Mouse (Mus musculus): ENCODE measurements around the gene Fam124b.

Gene Fam124b

DNA sequence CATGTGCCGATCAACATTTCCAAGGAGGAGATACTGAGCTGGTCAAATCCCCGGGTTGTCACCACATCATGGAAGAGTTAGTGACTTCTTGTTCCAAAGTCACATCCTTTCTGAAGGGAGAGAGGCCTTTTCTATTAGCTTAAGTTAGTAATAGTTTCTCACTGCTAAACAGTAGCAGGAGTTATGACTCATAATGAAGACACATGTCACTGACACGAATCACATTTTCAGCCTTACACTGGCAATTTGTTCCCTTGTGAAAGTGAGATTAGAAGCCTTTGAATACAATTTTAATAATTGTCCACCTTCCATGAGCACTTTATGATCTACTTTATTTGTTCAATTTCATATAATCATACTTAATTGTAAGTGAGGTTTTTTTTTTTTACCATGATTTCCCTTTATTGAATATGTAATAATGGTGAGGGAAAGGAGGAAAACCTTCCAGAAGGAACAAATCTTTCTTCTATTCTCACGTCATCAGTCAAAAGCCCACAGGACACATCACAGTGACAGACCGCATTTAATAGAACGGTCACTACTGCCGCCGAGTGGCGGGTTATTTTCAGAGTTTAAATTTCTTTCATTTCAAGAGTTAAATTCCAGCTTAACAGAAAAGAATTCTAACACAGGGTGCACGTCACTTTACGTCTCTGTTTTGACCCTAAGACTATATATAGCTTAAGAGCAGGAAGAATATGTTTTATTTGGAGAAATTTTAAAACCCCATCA, 40.5 kb downstream of the Fam124b start:
- no peak for DNase-seq (ENCODE audit: inconsistent ontology term)

DNA sequence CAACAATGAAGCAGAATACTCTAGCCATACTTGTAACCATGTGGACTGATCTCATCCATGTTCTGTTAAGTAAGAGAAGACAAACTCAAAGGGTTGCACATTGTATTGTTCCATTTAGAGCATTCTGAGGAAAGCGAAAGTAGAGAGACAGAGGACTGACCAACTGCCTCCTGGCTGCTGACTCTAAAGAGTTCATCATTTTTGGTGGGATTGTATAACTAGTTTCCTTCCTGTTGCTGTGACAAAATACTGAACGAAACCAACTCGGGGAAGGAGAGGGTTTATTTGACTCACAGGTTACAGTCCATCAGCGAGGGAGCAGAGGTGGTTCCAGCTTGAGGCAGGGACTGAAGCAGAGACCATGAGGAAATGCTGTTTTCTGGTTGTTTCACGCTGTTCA, 50.6 kb downstream of the Fam124b start:
- no peak for DNase-seq (ENCODE audit: inconsistent ontology term)

DNA sequence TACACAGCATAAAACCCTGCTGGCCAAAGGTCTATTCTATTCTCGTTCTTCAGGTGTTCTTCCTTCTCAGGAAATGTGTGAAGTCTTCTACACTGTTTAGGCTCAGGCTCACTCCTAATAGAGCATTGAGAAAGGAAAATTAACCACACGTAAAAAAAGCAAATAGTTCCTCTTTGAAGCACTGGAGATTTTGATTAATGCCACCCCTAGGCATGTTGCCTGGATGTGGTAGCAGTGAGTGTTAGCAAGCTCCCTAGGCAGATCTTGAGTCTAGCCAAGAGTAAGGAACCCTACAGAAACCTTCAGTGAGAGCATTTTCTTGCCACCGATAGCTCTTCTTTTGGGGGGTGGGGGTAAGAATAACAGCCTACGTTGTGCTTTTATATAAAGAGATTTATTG, 51.7 kb downstream of the Fam124b start:
- DNase-seq (ENCODE audit: inconsistent ontology term), result no peak

DNA sequence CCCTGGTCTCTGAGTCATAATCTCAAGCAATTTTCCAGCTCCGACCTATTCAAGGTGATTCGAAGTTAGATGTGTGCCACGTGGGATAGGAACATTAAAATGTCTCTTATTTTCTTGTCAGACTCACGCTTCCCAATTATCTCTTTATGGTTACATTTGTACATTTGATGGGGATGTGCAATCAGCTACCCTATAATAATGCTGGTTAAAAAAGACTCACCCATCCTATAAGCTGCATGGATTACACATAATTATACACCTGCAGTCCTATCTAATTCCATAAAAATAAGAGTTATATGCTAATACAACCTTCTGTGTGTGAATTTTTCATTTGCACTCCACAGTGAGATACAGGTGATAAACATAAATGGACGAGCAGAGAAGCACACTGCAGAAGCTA, 52.9 kb downstream of the Fam124b start:
- DNase-seq (ENCODE audit: inconsistent ontology term), result no peak

DNA sequence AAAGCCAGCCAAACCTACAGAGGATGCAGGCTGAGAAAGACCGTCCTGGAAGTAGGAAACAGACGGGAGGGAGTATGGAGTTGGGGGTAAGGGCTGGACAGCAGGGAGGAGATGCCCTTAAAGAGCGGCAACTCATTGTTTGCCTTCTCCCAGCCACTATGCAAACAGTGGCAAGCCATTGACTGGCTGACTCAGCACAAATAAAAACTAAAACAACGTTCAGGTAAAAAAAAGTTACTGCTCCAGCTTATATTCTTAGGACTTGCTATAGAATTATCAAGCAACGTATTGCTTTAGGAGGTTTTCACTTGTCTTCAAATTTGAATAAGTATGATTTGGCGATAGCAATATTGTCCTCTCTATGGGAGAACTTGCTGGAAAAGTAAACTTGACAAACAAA, 55.3 kb downstream of the Fam124b start:
- DNase-seq (ENCODE audit: inconsistent ontology term), result no peak

DNA sequence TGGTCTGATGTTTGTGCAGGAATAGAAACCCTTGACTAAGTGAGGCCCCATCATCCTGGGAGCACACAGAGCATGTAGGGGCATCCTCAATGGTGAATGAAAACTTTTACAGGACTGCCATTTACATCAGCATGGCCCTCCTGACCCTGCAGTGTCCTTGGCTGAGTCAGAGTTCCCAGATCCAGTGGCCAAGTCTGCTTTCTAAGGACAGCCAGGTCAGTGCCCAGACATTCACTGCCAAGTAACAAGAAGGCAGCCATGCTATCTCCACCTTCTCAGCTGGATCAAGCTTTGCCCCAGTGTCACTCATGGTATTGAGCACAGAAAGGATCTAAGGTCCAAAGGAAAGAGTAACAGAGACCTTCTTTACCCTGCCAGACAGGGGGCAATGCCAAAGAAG, 58.7 kb downstream of the Fam124b start:
- no peak for DNase-seq (ENCODE audit: inconsistent ontology term)

DNA sequence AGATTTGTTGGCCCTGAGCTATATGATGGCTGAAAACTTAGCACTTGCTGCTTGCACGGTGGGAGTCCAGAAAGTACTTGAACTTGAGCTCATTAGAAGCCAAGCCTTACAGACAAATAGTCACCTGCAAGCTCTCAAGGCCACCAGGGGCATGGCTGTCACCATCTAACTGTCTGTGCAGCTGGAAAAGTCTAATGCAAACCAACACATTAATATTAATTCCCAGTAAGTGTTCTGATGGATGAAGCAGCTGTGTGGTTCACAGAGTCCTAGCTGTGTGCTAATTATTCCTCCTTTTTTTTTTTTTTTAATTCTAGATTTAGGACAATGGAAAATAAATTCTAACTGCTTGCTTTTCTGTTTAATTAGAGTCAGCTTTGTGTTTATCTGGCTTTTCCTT, 63.4 kb downstream of the Fam124b start:
- DNase-seq (ENCODE audit: inconsistent ontology term), result no peak

DNA sequence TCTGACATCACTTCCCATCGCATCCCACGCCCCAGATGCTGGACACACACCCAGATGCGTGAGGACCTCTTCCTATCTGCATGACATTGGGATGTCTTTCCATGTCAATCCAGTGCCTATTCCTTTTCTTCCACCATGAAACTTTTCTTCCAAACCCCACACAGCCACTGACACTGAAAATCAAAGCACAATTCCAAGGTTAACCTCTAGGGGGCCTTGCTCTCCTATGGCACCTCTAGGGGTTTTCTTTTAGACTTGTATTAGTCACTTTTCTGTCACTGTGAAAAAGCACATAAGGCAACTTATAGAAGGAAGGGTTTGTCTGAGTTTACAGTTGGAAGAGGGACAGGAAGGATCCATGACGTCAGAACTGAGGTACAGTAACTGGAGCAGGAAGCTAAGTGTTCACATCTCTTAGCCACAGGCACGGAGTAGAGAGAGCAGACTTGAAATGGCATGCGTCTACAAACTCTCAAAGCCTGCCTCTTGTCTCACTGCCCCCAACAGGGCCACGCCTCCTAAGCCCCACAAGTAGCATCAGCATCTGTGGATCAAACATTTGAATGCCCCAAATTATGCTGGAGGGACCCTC, 65.1 kb downstream of the Fam124b start:
- DNase-seq (ENCODE audit: inconsistent ontology term), result no peak

DNA sequence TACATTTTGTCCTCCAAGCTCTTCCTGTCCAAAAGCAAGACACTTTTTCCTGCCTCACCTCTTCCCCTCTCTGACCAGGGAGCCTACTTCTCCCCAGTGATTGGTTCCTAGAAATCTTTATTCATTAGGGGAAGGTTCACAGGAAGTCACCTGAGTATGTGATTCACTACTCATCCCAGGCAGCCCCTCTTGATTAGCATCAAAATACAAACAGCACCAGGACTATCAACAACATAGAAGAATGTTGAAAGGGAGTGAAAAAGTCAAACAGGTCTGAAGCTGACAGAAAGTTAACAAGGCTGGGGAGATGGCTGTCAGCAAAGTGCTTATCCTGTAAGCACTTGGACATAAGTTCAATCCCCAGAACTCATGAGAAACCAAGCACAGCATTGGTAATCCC, 67.6 kb downstream of the Fam124b start:
- DNase-seq (ENCODE audit: inconsistent ontology term), result no peak

Data from Muller cell, postnatal 12 days (primary cell).